Mouse (Mus musculus) lung, embryonic 14.5 days (tissue): ENCODE data around the gene Itgb1bp1. TPM values are rescaled to one million over a fixed set of nuclear protein-coding genes. Genes with fewer than 3 reads are reported as not detected.

Experiments used
- ATAC-seq: fragments of 200-750 bp; cut with Nextera tagmentation; 2 replicates; pipeline ENCODE4 v1.8.0; 2017; ENCODE audit warnings: mild to moderate bottlenecking, moderate TSS enrichment, moderate library complexity; ENCODE audit not compliant: insufficient read depth
- DNase-seq: peaks from one replicate; pipeline ENCODE4 v3.0.0-alpha.2; 2015
- H3K27ac ChIP-seq: fragments of 300-500 bp; sonication (generic); 2 replicates; pipeline ENCODE4 v1.5.1; 2014; ENCODE audit warnings: low read depth, mild to moderate bottlenecking, moderate library complexity
- H3K27me3 ChIP-seq: fragments of 300-500 bp; sonication (generic); 2 replicates; pipeline ENCODE4 v1.6.1; 2014; ENCODE audit warnings: low read length, control low read depth; ENCODE audit not compliant: insufficient read depth
- H3K36me3 ChIP-seq: fragments of 300-500 bp; sonication (generic); 2 replicates; pipeline ENCODE4 v1.6.1; 2014; ENCODE audit warnings: control low read depth; ENCODE audit not compliant: insufficient read depth
- H3K4me1 ChIP-seq: fragments of 300-500 bp; sonication (generic); 2 replicates; pipeline ENCODE4 v1.6.1; 2014; ENCODE audit warnings: antibody characterized with exemption, control low read depth; ENCODE audit not compliant: insufficient read depth
- H3K4me2 ChIP-seq: fragments of 300-500 bp; sonication (generic); 2 replicates; pipeline ENCODE4 v1.6.1; 2014; ENCODE audit warnings: mild to moderate bottlenecking
- H3K4me3 ChIP-seq: fragments of 300-500 bp; sonication (generic); 2 replicates; pipeline ENCODE4 v1.5.1; 2014; ENCODE audit warnings: low read depth, low read length
- H3K9ac ChIP-seq: fragments of 300-500 bp; sonication (generic); 2 replicates; pipeline ENCODE4 v1.6.1; 2014
- H3K9me3 ChIP-seq: fragments of 300-500 bp; sonication (generic); 2 replicates; pipeline ENCODE4 v1.6.1; 2016; ENCODE audit warnings: low read depth, low read length, control low read depth
- CTCF ChIP-seq: IDR thresholded peaks from 2 replicates; pipeline ENCODE4 v1.5.1; 2016; ENCODE audit warnings: antibody characterized with exemption, low read depth
- WGBS: fragments of 180-500 bp; shearing (Covaris S2); extraction: QIAGEN DNeasy Blood & Tissue Kit; methylation state at CpG from one replicate; pipeline ENCODE4 v1.1.7; 2014; 5-methylcytosine and 5-hydroxymethylcytosine counted together
- polyA plus RNA-seq: library from polyadenylated mRNA; unstranded; fragments of >200 nt; fragmentation: Nextera tagmentation; extraction: Ambion mirVana; gene quantifications from 2 replicates; pipeline ENCODE4 v1.2.1, GENCODE M21; 2014

Gene Itgb1bp1
- polyA plus RNA-seq, 1 experiment from 2014 or later: 49.2 TPM

DNA sequence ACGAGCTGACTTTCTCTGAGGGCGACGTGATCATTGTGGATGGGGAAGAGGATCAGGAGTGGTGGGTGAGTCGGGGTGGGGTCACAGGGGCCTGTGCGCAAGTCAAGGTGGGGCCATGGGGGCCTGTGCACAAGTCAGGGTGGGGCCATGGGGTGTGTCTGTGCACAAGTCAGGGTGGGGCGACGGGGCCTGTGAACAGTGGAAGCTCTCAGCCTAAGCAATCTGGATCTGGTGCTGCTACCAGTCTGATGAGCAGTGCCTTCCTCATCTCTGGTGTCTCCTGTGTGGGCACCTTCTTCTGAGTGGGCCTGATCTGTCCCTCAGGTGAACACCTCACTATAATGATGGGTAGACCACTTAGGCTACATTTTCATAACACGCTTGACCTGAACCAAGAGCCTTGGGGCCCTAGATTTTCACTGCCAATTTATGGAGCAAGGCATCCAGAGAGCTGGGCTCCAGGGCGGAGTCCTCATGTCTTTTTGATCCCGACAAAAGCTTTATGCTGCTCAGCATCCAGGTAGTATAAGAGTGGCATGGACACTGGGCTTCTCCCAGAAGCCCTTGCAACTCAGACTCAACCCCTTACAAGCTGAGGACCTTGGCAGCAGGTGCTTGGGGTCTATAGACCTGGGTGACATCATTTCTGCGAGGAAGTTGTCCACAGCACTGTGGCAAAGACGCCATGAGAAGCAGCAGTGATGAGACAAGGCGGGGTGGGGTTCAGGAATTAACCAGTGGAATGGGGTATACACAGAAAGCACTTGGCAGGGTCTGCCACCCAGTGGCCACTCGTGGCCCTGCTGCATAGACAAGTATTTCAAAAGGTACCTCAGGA is 19.9 kb downstream of the Itgb1bp1 start:
- no peak overlapping the region for H3K4me3 ChIP-seq
- H3K9ac ChIP-seq: no peak overlapping the region
- H3K27ac ChIP-seq: no peak overlapping the region
- H3K4me1 ChIP-seq: no peaks in the 10 kb centered on the region
- H3K27me3 ChIP-seq: no peaks in the 10 kb centered on the region
- TF ChIP-seq CTCF: peak; percentile 81
- ATAC-seq: peak; percentile 71
- WGBS: 74% methylated on average over 14 of the region's 14 CpGs
- peak; percentile 79 for DNase-seq
- H3K4me2 ChIP-seq: no peak overlapping the region
- H3K36me3 ChIP-seq: peaks cover 45% of the 10 kb centered on the region
- no peaks in the 10 kb centered on the region for H3K9me3 ChIP-seq

DNA sequence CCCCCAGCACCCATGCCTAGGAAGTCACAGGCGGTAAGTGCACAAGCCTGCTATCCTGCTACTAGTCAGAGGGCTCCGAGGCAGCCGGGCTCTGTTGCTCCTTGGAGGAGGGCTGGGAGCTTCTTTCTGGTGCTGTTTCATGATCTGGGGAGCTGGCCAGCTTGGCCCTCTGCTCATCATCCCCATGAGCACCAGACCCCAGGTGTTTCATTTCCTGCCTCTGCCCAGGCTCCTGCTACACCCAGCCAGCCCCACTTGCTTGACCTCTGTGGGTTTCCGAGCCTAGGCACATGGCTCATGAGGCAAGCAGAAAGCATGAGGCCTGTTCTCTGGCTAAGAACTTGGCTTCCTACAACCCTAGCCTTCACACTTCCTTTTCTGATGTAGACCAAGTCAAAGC is 20.6 kb downstream of the Itgb1bp1 start:
- H3K27me3 ChIP-seq: no peaks in the 10 kb centered on the region
- no peak overlapping the region for H3K27ac ChIP-seq
- H3K9me3 ChIP-seq: no peaks in the 10 kb centered on the region
- TF ChIP-seq CTCF: no peak
- ATAC-seq: no peak
- 84% methylated on average over 4 of the region's 4 CpGs for WGBS
- no peak overlapping the region for H3K4me3 ChIP-seq
- H3K4me1 ChIP-seq: no peaks in the 10 kb centered on the region
- DNase-seq: no peak
- no peak overlapping the region for H3K9ac ChIP-seq
- no peak overlapping the region for H3K4me2 ChIP-seq
- peaks cover 43% of the 10 kb centered on the region for H3K36me3 ChIP-seq

DNA sequence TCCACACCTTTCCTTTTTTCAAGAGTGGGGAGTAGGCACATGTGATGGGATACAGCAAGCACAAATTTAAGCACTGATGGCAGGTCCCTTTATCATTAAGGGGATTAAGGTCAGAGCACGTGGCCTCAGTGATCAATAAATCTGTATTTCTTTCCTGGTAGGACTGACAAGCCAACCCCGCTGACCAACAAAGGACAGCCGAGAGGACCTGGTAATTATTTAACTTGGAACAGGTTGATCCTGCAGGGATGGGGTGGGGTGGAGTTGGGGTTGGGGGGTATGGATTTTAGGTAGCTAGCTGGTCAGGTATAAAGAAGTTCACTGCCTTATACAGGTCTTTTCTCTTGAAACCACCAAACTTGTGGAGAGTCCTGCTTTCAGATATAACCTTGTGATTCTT is 21.1 kb downstream of the Itgb1bp1 start:
- H3K4me2 ChIP-seq: no peak overlapping the region
- H3K27ac ChIP-seq: no peak overlapping the region; the same call in 1 of the 2 replicates
- no peak for TF ChIP-seq CTCF
- H3K9ac ChIP-seq: no peak overlapping the region
- no peak for ATAC-seq
- no peaks in the 10 kb centered on the region for H3K27me3 ChIP-seq
- no peaks in the 10 kb centered on the region for H3K4me1 ChIP-seq
- H3K36me3 ChIP-seq: peaks cover 39% of the 10 kb centered on the region
- no peaks in the 10 kb centered on the region for H3K9me3 ChIP-seq
- no peak overlapping the region for H3K4me3 ChIP-seq
- 75% methylated on average over 3 of the region's 3 CpGs for whole genome bisulfite sequencing
- DNase-seq: no peak

DNA sequence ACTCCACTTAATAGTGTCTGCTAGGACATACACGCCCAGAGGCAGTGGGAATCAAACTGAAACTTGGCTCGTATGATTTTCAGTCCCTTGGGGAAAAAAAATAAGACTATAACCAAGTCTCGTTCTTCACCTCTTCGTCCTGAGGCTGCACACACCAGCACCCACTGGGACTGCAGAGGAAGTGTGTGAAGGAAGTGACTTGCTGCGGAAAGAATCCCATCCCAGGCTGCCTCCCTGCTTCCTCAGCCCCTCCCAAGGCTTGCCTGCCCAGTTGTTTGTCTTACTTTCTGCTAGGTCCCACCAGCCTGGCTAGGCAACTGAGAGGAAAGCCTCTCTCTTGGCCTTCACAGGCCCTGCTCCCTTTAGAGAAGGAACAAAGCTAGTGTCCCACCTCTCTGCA is 21.8 kb downstream of the Itgb1bp1 start:
- H3K4me1 ChIP-seq: no peaks in the 10 kb centered on the region
- peak overlapping the region; percentile 25; the same call in 1 of the 2 replicates for H3K27ac ChIP-seq
- ATAC-seq (0 out of 2 replicates have a peak, but pooled peaks have one; percentile 33), DNase-seq (peak; percentile 41)
- 71% methylated on average over 5 of the region's 5 CpGs for WGBS
- H3K27me3 ChIP-seq: no peaks in the 10 kb centered on the region
- peaks cover 43% of the 10 kb centered on the region for H3K36me3 ChIP-seq
- no peaks in the 10 kb centered on the region for H3K9me3 ChIP-seq
- no peak overlapping the region for H3K4me3 ChIP-seq
- no peak overlapping the region for H3K9ac ChIP-seq
- no peak overlapping the region for H3K4me2 ChIP-seq
- TF ChIP-seq CTCF: no peak

DNA sequence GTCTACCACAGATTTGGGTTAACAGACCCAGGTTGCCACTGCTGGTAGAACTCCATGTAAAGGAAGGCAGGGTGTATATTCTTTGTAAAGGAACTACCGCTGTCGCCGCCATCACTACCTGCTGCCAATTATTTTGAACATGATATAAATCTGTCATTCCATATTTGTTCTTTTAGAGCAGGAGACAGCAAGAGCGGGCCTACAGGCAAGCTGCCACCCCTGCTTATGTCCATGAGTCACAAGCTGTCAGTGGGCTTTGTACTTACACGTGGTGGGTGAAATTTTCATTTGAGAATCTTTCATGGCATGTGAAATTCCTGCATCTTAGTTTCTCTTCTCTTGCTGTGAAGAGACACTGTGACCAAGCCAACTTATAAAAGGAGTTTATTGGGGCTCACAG is 22.8 kb downstream of the Itgb1bp1 start:
- Histone ChIP-seq H3K9ac (no peak overlapping the region), H3K9me3 (no peaks in the 10 kb centered on the region), H3K27me3 (no peaks in the 10 kb centered on the region), H3K27ac (no peak overlapping the region), H3K4me2 (no peak overlapping the region), H3K4me1 (no peaks in the 10 kb centered on the region), H3K36me3 (peaks cover 44% of the 10 kb centered on the region), H3K4me3 (no peak overlapping the region)
- no peak for TF ChIP-seq CTCF
- whole genome bisulfite sequencing: 94% methylated on average over 5 of the region's 5 CpGs
- DNase-seq: no peak
- ATAC-seq: no peak

DNA sequence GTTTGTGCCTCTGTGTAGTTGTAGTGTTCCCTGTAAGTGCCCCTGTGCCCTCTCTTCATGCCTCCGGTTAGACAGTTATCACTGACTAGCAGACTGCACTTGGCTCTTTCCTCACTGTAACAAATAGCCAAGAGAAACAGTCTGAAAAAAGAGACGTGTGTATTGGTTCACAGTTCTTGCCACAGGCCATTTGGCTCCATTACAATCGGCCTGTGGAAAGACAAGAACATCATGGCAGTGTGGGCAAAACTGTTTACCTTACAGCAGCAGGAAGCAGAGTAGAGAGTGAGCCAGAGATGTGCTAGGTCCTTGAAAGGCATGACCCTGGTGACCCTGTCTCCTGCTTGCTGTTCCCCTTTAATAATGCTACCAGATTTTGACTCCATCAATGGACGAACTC is 24.6 kb downstream of the Itgb1bp1 start:
- ATAC-seq (no peak), DNase-seq (no peak)
- Histone ChIP-seq H3K9ac (no peak overlapping the region), H3K4me2 (no peak overlapping the region), H3K4me1 (no peaks in the 10 kb centered on the region), H3K27me3 (no peaks in the 10 kb centered on the region), H3K9me3 (no peaks in the 10 kb centered on the region), H3K27ac (no peak overlapping the region), H3K36me3 (peaks cover 44% of the 10 kb centered on the region), H3K4me3 (no peak overlapping the region)
- 70% methylated on average over 4 of the region's 4 CpGs for WGBS
- no peak for TF ChIP-seq CTCF

DNA sequence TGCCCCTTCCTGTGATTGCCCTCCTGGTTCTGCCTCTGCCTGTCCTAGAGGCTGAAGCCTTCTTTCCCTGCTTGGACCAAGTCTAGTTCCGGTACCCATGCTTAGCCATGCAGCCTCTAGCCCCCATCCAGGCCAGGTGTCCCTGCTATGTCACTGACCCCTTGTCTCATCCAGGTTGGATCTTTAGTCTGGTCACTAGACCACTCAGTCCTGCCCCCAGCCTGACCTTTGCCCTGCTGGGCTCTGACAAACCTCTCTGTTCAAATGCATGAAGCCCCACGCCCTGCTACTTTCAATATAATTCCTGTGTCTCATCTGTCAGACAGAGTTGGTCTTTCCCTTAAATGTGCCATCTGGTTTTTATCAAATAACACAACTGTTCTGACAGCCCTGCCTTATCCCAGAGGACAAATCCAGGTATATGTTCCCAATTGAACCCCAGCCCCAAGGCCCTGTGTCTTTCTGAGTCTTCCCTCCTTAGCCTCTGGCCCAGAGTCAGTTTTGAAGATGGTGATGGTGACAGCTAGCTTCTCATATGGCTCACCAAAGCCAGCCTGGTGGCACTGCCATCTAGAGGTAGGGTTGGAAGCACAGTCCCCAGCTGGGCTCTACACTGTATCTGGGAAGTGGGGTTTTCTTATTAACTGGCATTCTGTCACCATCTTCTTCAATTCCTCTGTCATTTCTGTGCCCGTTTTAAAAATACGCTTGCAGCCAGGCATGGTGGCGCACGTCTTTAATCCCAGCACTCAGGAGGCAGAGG is 25.4 kb downstream of the Itgb1bp1 start:
- H3K4me3 ChIP-seq: no peak overlapping the region
- no peak overlapping the region for H3K27ac ChIP-seq
- no peaks in the 10 kb centered on the region for H3K4me1 ChIP-seq
- no peaks in the 10 kb centered on the region for H3K9me3 ChIP-seq
- ATAC-seq (no peak), DNase-seq (peak; percentile 19)
- peak; percentile 37; the same call in 1 of the 2 replicates for TF ChIP-seq CTCF
- WGBS: 85% methylated on average over 6 of the region's 6 CpGs
- no peak overlapping the region for H3K4me2 ChIP-seq
- no peak overlapping the region for H3K9ac ChIP-seq
- no peaks in the 10 kb centered on the region for H3K27me3 ChIP-seq
- H3K36me3 ChIP-seq: peaks cover 41% of the 10 kb centered on the region; the same call in 1 of the 2 replicates
